Mouse (Mus musculus) pancreas, adult 10 weeks (tissue): ENCODE data around the gene Sav1. TPM values are rescaled to one million over a fixed set of nuclear protein-coding genes. Genes with fewer than 3 reads are reported as not detected.

ENCODE experiments used
- polyA plus RNA-seq: library from polyadenylated mRNA; stranded (reverse); fragments of 350-450 nt; fragmentation: Illumina TruSeq; extraction: RNeasy Lipid Tissue Mini Kit (QIAGEN cat#74804); gene quantifications from one replicate; pipeline ENCODE4 v1.2.3, GENCODE M21; 2015; ENCODE audit warnings: low read depth, low replicate concordance; ENCODE audit not compliant: insufficient read depth

Sav1 gene
- polyA plus RNA-seq = 9.3 TPM

DNA sequence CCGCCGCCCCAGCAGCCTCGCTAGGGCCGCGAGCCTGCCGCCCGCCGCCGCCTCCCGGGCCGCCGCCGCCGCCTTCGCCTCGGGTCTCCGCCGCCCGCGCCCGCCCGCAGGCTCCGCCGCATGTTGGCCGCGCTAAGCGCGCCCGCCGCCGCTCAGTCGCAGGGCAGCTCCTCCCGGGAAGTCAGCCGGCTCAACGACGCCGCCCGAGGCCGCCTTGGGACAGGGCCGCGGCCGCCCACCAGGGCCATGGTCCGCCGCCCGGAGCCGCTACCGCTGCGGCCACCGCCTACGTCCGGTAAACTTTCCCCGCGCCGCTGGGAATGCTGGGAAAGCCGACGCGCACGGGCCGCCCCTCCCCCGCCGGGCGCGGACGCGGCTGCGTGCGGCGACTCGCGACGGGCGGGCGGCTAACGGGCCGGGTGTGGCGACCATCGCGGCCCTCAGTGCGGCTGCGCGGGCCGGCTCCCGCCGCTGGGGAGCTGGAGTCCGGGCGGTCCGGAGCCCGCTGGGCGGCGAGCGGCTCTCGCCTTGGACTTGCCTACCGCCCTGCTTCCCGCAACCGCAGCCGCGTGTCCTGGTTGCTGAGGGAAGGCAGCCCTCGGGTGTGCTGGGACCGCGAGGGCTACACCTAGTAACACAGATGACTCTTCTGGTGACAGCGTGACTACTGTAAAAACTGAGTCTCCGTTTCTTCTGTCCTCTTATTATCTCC lies at the start of gene Sav1:
TSS of gene Sav1 (minus strand) at position 217 of the 712 bp plus-strand sequence.

Other genes starting within 250 kb of the Sav1 start
- gene Cdkl1, start 195.7 kb downstream of the Sav1 start, polyA plus RNA-seq = 0.65 TPM
- gene Atl1, start 94.4 kb downstream of the Sav1 start, polyA plus RNA-seq = 0.72 TPM
- 6.8 TPM for gene Map4k5, start 93.8 kb downstream of the Sav1 start, polyA plus RNA-seq
- gene Nin, start 126.7 kb upstream of the Sav1 start, polyA plus RNA-seq = 1.6 TPM
- not detected for gene Abhd12b, start 167.1 kb upstream of the Sav1 start, polyA plus RNA-seq
- gene Pygl, start 244.5 kb upstream of the Sav1 start, polyA plus RNA-seq = 5.4 TPM